Mouse (Mus musculus): ENCODE measurements at regions not wholly inside any gene's neighbourhood (a gene's known extent, or its start where the extent isn't known, plus 50 kb on each side); places are given as distances from the start of the nearest gene placed in this dataset.
A peak's percentile ranks its signal among the peaks of the same experiment; 100 is the strongest.

GRCm38 (mm10) chr11:64754076-64754475, 224.8 kb upstream of the Elac2 start:
- Histone ChIP-seq H3K27me3 (replicated peaks) (no peaks in the 10 kb centered on the region), H3K9me3 (no peaks in the 10 kb centered on the region), H3K36me3 (replicated peaks; ENCODE audit: low read length) (no peaks in the 10 kb centered on the region), H3K4me1 (peaks cover 21% of the 10 kb centered on the region), H3K4me3 (replicated peaks) (no peak overlapping the region)
- TF ChIP-seq GATA1 (IDR thresholded peaks at IDR 0.05; ENCODE audit: borderline replicate concordance, low read length) (no peak), FLI1 (IDR thresholded peaks at IDR 0.05; ENCODE audit: low read length) (no peak)

GRCm38 (mm10) chr11:64755563-64755962, 223.3 kb upstream of the Elac2 start:
- TF ChIP-seq FLI1 (IDR thresholded peaks at IDR 0.05; ENCODE audit: low read length): no peak
- TF ChIP-seq GATA1 (IDR thresholded peaks at IDR 0.05; ENCODE audit: borderline replicate concordance, low read length): no peak
- Histone ChIP-seq H3K9me3 (no peaks in the 10 kb centered on the region), H3K36me3 (replicated peaks; ENCODE audit: low read length) (no peaks in the 10 kb centered on the region), H3K4me1 (peaks cover 21% of the 10 kb centered on the region), H3K4me3 (replicated peaks) (no peak overlapping the region), H3K27me3 (replicated peaks) (no peaks in the 10 kb centered on the region)

- Histone ChIP-seq H3K27me3 (replicated peaks) (no peaks in the 10 kb centered on the region), H3K4me1 (peaks cover 19% of the 10 kb centered on the region), H3K36me3 (replicated peaks; ENCODE audit: low read length) (no peaks in the 10 kb centered on the region), H3K9me3 (no peaks in the 10 kb centered on the region), H3K4me3 (replicated peaks) (no peak overlapping the region)
- TF ChIP-seq FLI1 (IDR thresholded peaks at IDR 0.05; ENCODE audit: low read length) (no peak), GATA1 (IDR thresholded peaks at IDR 0.05; ENCODE audit: borderline replicate concordance, low read length) (no peak)
Observed at GRCm38 (mm10) chr11:64760626-64761025, 218.2 kb upstream of the Elac2 start.

- Histone ChIP-seq H3K4me1 (peaks cover 18% of the 10 kb centered on the region), H3K36me3 (replicated peaks; ENCODE audit: low read length) (no peaks in the 10 kb centered on the region), H3K4me3 (replicated peaks) (no peak overlapping the region), H3K27me3 (replicated peaks) (no peaks in the 10 kb centered on the region), H3K9me3 (no peaks in the 10 kb centered on the region)
- no peak for TF ChIP-seq GATA1 (IDR thresholded peaks at IDR 0.05; ENCODE audit: borderline replicate concordance, low read length)
- no peak for TF ChIP-seq FLI1 (IDR thresholded peaks at IDR 0.05; ENCODE audit: low read length)
Observed at GRCm38 (mm10) chr11:64762755-64763154, 216.1 kb upstream of the Elac2 start.

- Histone ChIP-seq H3K27me3 (replicated peaks) (no peaks in the 10 kb centered on the region), H3K9me3 (no peaks in the 10 kb centered on the region), H3K36me3 (replicated peaks; ENCODE audit: low read length) (no peaks in the 10 kb centered on the region), H3K4me1 (peaks cover 18% of the 10 kb centered on the region), H3K4me3 (replicated peaks) (no peak overlapping the region)
- TF ChIP-seq FLI1 (IDR thresholded peaks at IDR 0.05; ENCODE audit: low read length) (no peak), GATA1 (IDR thresholded peaks at IDR 0.05; ENCODE audit: borderline replicate concordance, low read length) (no peak)
Observed at GRCm38 (mm10) chr11:64764056-64764455, 214.8 kb upstream of the Elac2 start.

- Histone ChIP-seq H3K4me1 (peaks cover 31% of the 10 kb centered on the region), H3K27me3 (replicated peaks) (no peaks in the 10 kb centered on the region), H3K36me3 (replicated peaks; ENCODE audit: low read length) (no peaks in the 10 kb centered on the region), H3K4me3 (replicated peaks) (no peak overlapping the region), H3K9me3 (no peaks in the 10 kb centered on the region; the same call in 1 of the 2 replicates)
- TF ChIP-seq FLI1 (IDR thresholded peaks at IDR 0.05; ENCODE audit: low read length): no peak
- TF ChIP-seq GATA1 (IDR thresholded peaks at IDR 0.05; ENCODE audit: borderline replicate concordance, low read length): no peak
Observed at GRCm38 (mm10) chr11:64776691-64777090, 202.1 kb upstream of the Elac2 start.

- Histone ChIP-seq H3K4me3 (replicated peaks) (peak overlapping the region; percentile 69), H3K36me3 (replicated peaks; ENCODE audit: low read length) (no peaks in the 10 kb centered on the region), H3K4me1 (peaks cover 72% of the 10 kb centered on the region), H3K9me3 (no peaks in the 10 kb centered on the region), H3K27me3 (replicated peaks) (no peaks in the 10 kb centered on the region)
- TF ChIP-seq GATA1 (IDR thresholded peaks at IDR 0.05; ENCODE audit: borderline replicate concordance, low read length) (no peak), FLI1 (IDR thresholded peaks at IDR 0.05; ENCODE audit: low read length) (no peak)
Observed at GRCm38 (mm10) chr11:64800246-64801121, 178.4 kb upstream of the Elac2 start.

- H3K4me3 ChIP-seq (replicated peaks): peak overlapping the region; percentile 79
- peaks cover 75% of the 10 kb centered on the region for H3K4me1 ChIP-seq
- H3K27me3 ChIP-seq (replicated peaks): no peaks in the 10 kb centered on the region
- H3K9me3 ChIP-seq: no peaks in the 10 kb centered on the region
- H3K36me3 ChIP-seq (replicated peaks; ENCODE audit: low read length): no peaks in the 10 kb centered on the region
- TF ChIP-seq FLI1 (IDR thresholded peaks at IDR 0.05; ENCODE audit: low read length) (peak; percentile 71; the same call in 1 of the 2 replicates), GATA1 (IDR thresholded peaks at IDR 0.05; ENCODE audit: borderline replicate concordance, low read length) (peak; percentile 89; the same call in 2 of the 3 replicates)
Observed at GRCm38 (mm10) chr11:64801351-64801750, 177.5 kb upstream of the Elac2 start.

GRCm38 (mm10) chr11:64805567-64805966, 173.3 kb upstream of the Elac2 start:
- Histone ChIP-seq H3K27me3 (replicated peaks) (no peaks in the 10 kb centered on the region), H3K9me3 (no peaks in the 10 kb centered on the region), H3K4me3 (replicated peaks) (no peak overlapping the region), H3K36me3 (replicated peaks; ENCODE audit: low read length) (no peaks in the 10 kb centered on the region), H3K4me1 (peaks cover 64% of the 10 kb centered on the region)
- no peak for TF ChIP-seq FLI1 (IDR thresholded peaks at IDR 0.05; ENCODE audit: low read length)
- no peak for TF ChIP-seq GATA1 (IDR thresholded peaks at IDR 0.05; ENCODE audit: borderline replicate concordance, low read length)

GRCm38 (mm10) chr11:64812408-64812807, 166.4 kb upstream of the Elac2 start:
- Histone ChIP-seq H3K9me3 (no peaks in the 10 kb centered on the region), H3K36me3 (replicated peaks; ENCODE audit: low read length) (no peaks in the 10 kb centered on the region), H3K4me3 (replicated peaks) (no peak overlapping the region), H3K27me3 (replicated peaks) (no peaks in the 10 kb centered on the region), H3K4me1 (peaks cover 24% of the 10 kb centered on the region)
- TF ChIP-seq FLI1 (IDR thresholded peaks at IDR 0.05; ENCODE audit: low read length): no peak
- TF ChIP-seq GATA1 (IDR thresholded peaks at IDR 0.05; ENCODE audit: borderline replicate concordance, low read length): no peak
